Mouse (Mus musculus): ENCODE data around the gene Mamstr. TPM values are rescaled to one million over a fixed set of nuclear protein-coding genes. Genes with fewer than 3 reads are reported as not detected.

The Mamstr gene
- polyA plus RNA-seq, 1 experiment from 2014 or later: 2.8 TPM

GRCm38 (mm10) chr7:45635711-45636688 lies 3.8 kb upstream of the Mamstr start:
- no peak for ATAC-seq
- Histone ChIP-seq H3K4me3 (replicated peaks; ENCODE audit: low read length) (no peak overlapping the region), H3K4me1 (replicated peaks; ENCODE audit: control insufficient read depth, insufficient read depth, low read length) (peaks cover 10% of the 10 kb centered on the region), H3K36me3 (ENCODE audit: control insufficient read depth, insufficient read depth) (no peaks in the 10 kb centered on the region; the same call in 1 of the 2 replicates), H3K9ac (replicated peaks; ENCODE audit: low read depth, low read length) (no peak overlapping the region), H3K4me2 (ENCODE audit: low read length) (no peak overlapping the region), H3K9me3 (ENCODE audit: control insufficient read depth, low read length) (no peaks in the 10 kb centered on the region), H3K27ac (ENCODE audit: low read length) (no peak overlapping the region), H3K27me3 (replicated peaks; ENCODE audit: control insufficient read depth, insufficient read depth, low read length) (no peaks in the 10 kb centered on the region; the same call in 1 of the 2 replicates)
- WGBS: 81% methylated on average over 15 of the region's 15 CpGs

- no peak overlapping the region for H3K9ac ChIP-seq (replicated peaks; ENCODE audit: low read depth, low read length)
- H3K36me3 ChIP-seq (ENCODE audit: control insufficient read depth, insufficient read depth): no peaks in the 10 kb centered on the region; the same call in 1 of the 2 replicates
- H3K27ac ChIP-seq (ENCODE audit: low read length): no peak overlapping the region
- ATAC-seq: no peak
- no peaks in the 10 kb centered on the region for H3K27me3 ChIP-seq (replicated peaks; ENCODE audit: control insufficient read depth, insufficient read depth, low read length)
- WGBS: 96% methylated on average over 6 of the region's 6 CpGs
- no peak overlapping the region for H3K4me3 ChIP-seq (replicated peaks; ENCODE audit: low read length)
- peaks cover 17% of the 10 kb centered on the region for H3K4me1 ChIP-seq (replicated peaks; ENCODE audit: control insufficient read depth, insufficient read depth, low read length)
- H3K9me3 ChIP-seq (ENCODE audit: control insufficient read depth, low read length): no peaks in the 10 kb centered on the region
- H3K4me2 ChIP-seq (ENCODE audit: low read length): no peak overlapping the region; the same call in 1 of the 2 replicates
These were observed 2.1 kb upstream of the Mamstr start for GRCm38 (mm10) chr7:45637710-45638109.

- H3K27ac ChIP-seq (ENCODE audit: low read length): no peak overlapping the region
- ATAC-seq: peak; percentile 92
- 20% methylated on average over 29 of the region's 29 CpGs for WGBS
These were observed 965 bp upstream of the Mamstr start for GRCm38 (mm10) chr7:45638623-45639401.

GRCm38 (mm10) chr7:45640191-45640957 lies 597 bp downstream of the Mamstr start:
- H3K9ac ChIP-seq (replicated peaks; ENCODE audit: low read depth, low read length): no peak overlapping the region
- 76% methylated on average over 19 of the region's 19 CpGs for WGBS
- no peaks in the 10 kb centered on the region for H3K9me3 ChIP-seq (ENCODE audit: control insufficient read depth, low read length)
- H3K36me3 ChIP-seq (ENCODE audit: control insufficient read depth, insufficient read depth): no peaks in the 10 kb centered on the region; the same call in 1 of the 2 replicates
- H3K4me3 ChIP-seq (replicated peaks; ENCODE audit: low read length): no peak overlapping the region
- no peak overlapping the region for H3K4me2 ChIP-seq (ENCODE audit: low read length)
- no peak overlapping the region for H3K27ac ChIP-seq (ENCODE audit: low read length)
- H3K4me1 ChIP-seq (replicated peaks; ENCODE audit: control insufficient read depth, insufficient read depth, low read length): peaks cover 29% of the 10 kb centered on the region
- H3K27me3 ChIP-seq (replicated peaks; ENCODE audit: control insufficient read depth, insufficient read depth, low read length): no peaks in the 10 kb centered on the region
- ATAC-seq: no peak

More at GRCm38 (mm10) chr7:45638623-45639401, 965 bp upstream of the Mamstr start:
- Histone ChIP-seq H3K9me3 (ENCODE audit: control insufficient read depth, low read length) (no peaks in the 10 kb centered on the region), H3K27me3 (replicated peaks; ENCODE audit: control insufficient read depth, insufficient read depth, low read length) (no peaks in the 10 kb centered on the region), H3K4me1 (replicated peaks; ENCODE audit: control insufficient read depth, insufficient read depth, low read length) (peaks cover 22% of the 10 kb centered on the region), H3K36me3 (ENCODE audit: control insufficient read depth, insufficient read depth) (no peaks in the 10 kb centered on the region; the same call in 1 of the 2 replicates), H3K4me3 (replicated peaks; ENCODE audit: low read length) (peak overlapping the region; percentile 34), H3K9ac (replicated peaks; ENCODE audit: low read depth, low read length) (peak overlapping the region; percentile 14; the same call in 1 of the 2 replicates), H3K4me2 (ENCODE audit: low read length) (peak overlapping the region; percentile 49)

GRCm38 (mm10) chr7:45641391-45642040 lies 1.7 kb downstream of the Mamstr start:
- H3K9ac ChIP-seq (replicated peaks; ENCODE audit: low read depth, low read length): no peak overlapping the region
- peaks cover 29% of the 10 kb centered on the region for H3K4me1 ChIP-seq (replicated peaks; ENCODE audit: control insufficient read depth, insufficient read depth, low read length)
- H3K4me2 ChIP-seq (ENCODE audit: low read length): no peak overlapping the region
- no peaks in the 10 kb centered on the region for H3K36me3 ChIP-seq (ENCODE audit: control insufficient read depth, insufficient read depth)
- H3K4me3 ChIP-seq (replicated peaks; ENCODE audit: low read length): no peak overlapping the region
- ATAC-seq: no peak
- H3K27me3 ChIP-seq (replicated peaks; ENCODE audit: control insufficient read depth, insufficient read depth, low read length): no peaks in the 10 kb centered on the region
- 50% methylated on average over 16 of the region's 17 CpGs for WGBS
- H3K27ac ChIP-seq (ENCODE audit: low read length): no peak overlapping the region
- no peaks in the 10 kb centered on the region for H3K9me3 ChIP-seq (ENCODE audit: control insufficient read depth, low read length)

GRCm38 (mm10) chr7:45642083-45642482 lies 2.3 kb downstream of the Mamstr start:
- Histone ChIP-seq H3K27me3 (replicated peaks; ENCODE audit: control insufficient read depth, insufficient read depth, low read length) (no peaks in the 10 kb centered on the region), H3K36me3 (ENCODE audit: control insufficient read depth, insufficient read depth) (no peaks in the 10 kb centered on the region), H3K27ac (ENCODE audit: low read length) (no peak overlapping the region), H3K9ac (replicated peaks; ENCODE audit: low read depth, low read length) (no peak overlapping the region), H3K4me1 (replicated peaks; ENCODE audit: control insufficient read depth, insufficient read depth, low read length) (peaks cover 29% of the 10 kb centered on the region), H3K9me3 (ENCODE audit: control insufficient read depth, low read length) (no peaks in the 10 kb centered on the region), H3K4me2 (ENCODE audit: low read length) (peak overlapping the region; percentile 73; the same call in 1 of the 2 replicates), H3K4me3 (replicated peaks; ENCODE audit: low read length) (no peak overlapping the region)
- WGBS: 81% methylated on average over 5 of the region's 5 CpGs
- no peak for ATAC-seq

- Histone ChIP-seq H3K4me1 (replicated peaks; ENCODE audit: control insufficient read depth, insufficient read depth, low read length) (peaks cover 29% of the 10 kb centered on the region), H3K9ac (replicated peaks; ENCODE audit: low read depth, low read length) (peak overlapping the region; percentile 72), H3K27me3 (replicated peaks; ENCODE audit: control insufficient read depth, insufficient read depth, low read length) (no peaks in the 10 kb centered on the region), H3K27ac (ENCODE audit: low read length) (peak overlapping the region; percentile 90), H3K9me3 (ENCODE audit: control insufficient read depth, low read length) (no peaks in the 10 kb centered on the region), H3K4me2 (ENCODE audit: low read length) (peak overlapping the region; percentile 73), H3K4me3 (replicated peaks; ENCODE audit: low read length) (peak overlapping the region; percentile 54), H3K36me3 (ENCODE audit: control insufficient read depth, insufficient read depth) (no peaks in the 10 kb centered on the region)
- ATAC-seq: no peak
- WGBS: 28% methylated on average over 16 of the region's 16 CpGs
These were observed 2.9 kb downstream of the Mamstr start for GRCm38 (mm10) chr7:45642503-45643255.

Data from forebrain, embryonic 16.5 days (tissue).